Mouse (Mus musculus): ENCODE measurements around the gene Braf. TPM values are rescaled to one million over a fixed set of nuclear protein-coding genes. Genes with fewer than 3 reads are reported as not detected.

Gene Braf
- total RNA-seq (2023), result 10 to 100 TPM; 79.6 to 86.8 TPM

DNA sequence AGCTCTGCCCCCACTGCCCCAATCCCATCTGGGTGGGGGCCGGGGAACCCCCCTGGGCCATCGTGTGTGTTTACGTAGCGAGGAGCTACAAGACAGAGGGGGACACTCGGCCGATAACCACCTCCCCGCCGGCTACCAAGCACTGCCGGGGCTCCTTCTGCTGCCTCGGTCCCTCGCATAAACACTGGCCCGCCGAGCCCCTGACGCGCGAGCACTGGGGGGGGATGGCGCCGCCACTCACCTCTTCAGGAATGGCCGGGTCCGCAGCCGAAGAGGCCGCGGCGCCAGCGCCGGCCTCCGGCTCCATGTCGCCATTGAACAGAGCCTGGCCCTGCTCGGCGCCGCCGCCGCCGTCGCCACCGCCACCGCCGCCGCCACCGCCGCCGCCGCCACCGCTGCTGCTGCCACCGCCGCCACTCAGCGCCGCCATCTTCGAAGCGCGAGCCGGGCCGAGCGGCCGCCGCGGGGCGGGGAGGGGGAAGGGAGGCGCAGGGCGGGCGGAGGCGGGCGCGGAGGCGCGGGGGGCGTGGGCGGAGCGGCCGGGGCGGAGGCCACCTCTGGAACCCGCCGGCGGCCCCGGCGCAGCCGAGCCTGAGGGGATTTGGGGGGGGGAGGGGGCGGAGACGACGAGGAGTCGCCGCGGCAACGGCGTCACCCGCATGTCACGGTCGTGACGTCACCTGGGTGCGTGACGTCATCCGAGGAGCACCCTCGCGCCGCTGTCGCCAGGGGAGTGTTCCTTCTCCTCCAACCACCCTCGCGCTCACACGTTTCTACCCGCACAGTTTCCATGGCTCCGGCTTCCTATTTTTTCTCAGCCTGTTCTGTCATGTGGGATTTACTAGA lies at the start of gene Braf:
TSS of gene Braf (minus strand) at position 598 of the 846 bp plus-strand sequence.

DNA sequence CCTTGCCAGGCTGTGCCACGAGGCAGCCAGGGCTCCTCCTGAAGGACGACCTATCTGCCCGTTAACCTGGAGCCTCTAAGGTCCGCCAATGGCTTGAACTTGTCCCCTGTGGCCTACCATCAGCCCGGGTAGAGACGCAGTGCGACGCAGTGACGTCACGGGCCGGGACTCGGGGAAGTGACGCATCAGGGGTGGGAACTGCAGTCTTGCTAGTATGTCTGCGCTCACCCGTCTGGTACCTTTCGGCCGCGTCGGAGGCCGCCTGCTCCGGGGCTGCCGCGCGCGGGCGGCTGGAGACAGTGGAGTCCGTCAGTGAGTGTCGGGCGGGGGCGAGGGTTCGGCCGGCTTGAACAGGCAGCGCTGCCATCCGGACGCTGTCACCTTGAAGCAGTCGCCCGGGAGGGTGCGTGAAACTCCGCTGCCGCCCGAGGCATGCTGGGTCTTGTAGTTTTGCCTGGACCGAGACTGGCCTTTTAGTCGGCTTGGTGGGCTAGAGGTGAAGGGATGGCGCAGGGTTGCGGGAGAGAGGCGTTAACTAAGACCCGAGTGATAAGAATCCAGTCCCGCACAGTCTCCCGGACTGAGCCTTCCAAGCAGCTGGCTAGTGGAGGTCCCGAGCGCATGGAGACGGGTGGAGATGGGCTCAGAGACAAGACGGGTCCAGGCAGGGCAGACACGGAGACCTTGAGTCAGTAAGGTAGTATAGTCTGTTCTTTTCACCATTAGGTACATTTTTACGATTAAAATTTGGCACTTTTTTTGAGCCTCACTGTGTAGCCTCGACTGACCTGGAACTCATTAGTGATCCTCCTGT lies 132.7 kb downstream of the Braf start, which contains the start of gene Ndufb2:
TSS of gene Ndufb2 (plus strand) at position 174 of the 814 bp plus-strand sequence.

DNA sequence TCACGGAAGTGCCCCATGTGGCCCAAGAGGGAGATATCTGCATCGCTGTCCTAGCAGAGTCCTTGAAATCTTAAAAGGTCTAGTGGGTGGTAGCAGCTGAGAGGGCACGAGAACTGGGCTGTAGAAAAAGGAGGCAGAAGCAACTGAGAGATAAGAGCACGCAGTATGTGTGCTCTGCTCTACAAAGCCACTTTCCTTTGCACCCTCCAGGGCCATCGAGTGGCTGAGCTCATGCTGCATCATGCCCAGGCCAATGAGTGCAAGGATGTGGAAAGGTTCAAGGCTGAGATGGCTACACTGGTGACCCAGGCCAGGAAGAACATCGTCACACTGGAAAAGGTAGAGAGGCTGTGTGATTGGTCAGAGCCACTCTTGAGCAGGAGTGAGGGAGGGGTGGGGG lies 139.7 kb downstream of the Braf start, which contains the start of gene Gm42420:
TSS of gene Gm42420 (plus strand) at position 237 of the 400 bp plus-strand sequence.

DNA sequence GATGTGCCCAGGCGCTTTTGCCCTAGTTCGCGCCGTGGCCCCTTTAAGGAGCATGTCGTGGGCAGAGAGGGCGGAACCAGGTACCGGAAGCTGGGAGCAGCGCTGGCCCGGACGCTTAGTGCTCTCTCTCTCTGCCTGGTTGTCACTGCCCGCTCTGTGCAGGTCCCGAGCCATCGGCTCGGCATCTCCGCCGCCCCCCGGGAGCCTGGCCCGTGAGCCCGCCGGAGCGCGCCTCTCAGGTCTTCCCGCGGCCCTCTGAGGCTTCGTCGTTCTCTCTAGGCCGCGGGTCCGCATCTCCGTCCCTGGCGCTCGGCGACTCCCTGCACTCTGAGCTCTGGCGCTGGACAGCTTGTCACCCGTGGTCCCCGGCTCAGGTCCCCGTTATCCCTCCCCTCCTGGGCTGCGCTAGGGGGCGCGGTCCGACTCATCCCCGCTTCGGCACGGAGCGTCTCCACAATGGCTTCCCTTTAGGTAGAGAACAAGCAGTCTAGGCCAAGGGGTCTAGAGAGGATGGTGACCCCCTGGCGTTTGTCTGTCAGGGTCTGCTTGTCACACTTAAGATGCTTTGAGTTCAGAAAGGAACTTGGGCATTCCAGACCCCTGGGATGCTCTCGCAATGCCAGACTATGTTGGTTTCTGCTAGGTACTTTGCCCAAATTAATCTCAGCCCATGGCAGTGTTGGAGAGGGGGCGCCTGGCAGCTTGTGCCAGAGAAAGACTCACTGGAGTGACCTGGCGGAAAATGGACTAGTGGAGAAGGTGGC lies 151.3 kb downstream of the Braf start, which contains the start of gene Adck2:
TSS of gene Adck2 (plus strand) at position 83 of the 764 bp plus-strand sequence.

DNA sequence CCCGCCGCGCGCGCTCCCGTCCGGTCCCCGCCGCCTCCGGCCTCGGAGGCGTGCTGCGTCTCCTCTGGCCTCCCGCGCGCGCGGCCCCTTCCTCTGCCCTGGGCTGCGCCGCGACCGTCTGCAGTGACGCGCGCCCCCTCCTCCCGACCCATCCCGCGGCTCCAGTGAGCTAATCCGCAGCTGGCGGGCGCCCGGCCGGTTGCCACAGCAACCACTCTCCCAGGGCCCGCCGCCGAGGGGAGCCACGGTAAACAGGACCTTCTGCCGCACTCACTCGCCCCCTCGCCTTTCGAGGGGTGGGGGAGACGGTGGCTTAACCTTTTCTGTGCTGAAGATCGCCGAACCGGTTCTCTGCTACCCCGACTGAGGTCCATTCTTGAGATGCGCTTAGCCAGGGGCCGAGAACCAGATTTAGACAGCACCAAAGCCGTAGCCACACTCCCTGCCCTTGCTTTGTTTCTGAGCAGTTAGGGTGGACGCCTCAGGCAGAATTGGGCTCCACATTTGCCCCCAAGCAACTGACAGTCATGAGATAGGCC lies 167.5 kb downstream of the Braf start, which contains the start of gene Dennd2a:
TSS of gene Dennd2a (minus strand) at position 145 of the 539 bp plus-strand sequence.

Other genes starting within 250 kb of the Braf start
- 1 to 10 TPM; 7.0 to 7.8 TPM for gene Dennd2a, start 167.6 kb downstream of the Braf start, total RNA-seq (2023)
- 10 to 100 TPM; 19.3 to 24.4 TPM for gene Adck2, start 151.6 kb downstream of the Braf start, total RNA-seq (2023)
- gene Gm42420, start 139.7 kb downstream of the Braf start, total RNA-seq (2023), result not detected
- gene Ndufb2, start 132.9 kb downstream of the Braf start, total RNA-seq (2023), result 10 to 100 TPM; 38.7 to 39.1 TPM
- gene Mrps33, start 85.5 kb upstream of the Braf start, total RNA-seq (2023), result 10 to 100 TPM; 22.9 to 30.6 TPM
- not detected for gene Tmem178b, start 147.8 kb upstream of the Braf start, total RNA-seq (2023)